Mouse (Mus musculus) embryonic facial prominence, embryonic 11.5 days (tissue): Measurements from ENCODE around the gene Shc4. TPM values are rescaled to one million over a fixed set of nuclear protein-coding genes. Genes with fewer than 3 reads are reported as not detected.

Source experiments
- ATAC-seq: fragments of 200-750 bp; cut with Nextera tagmentation; replicated peaks from 2 replicates; pipeline ENCODE4 v1.8.0; 2017; ENCODE audit warnings: low read depth; ENCODE audit not compliant: insufficient number of reproducible peaks, low FRiP score, low TSS enrichment
- DNase-seq: peaks from one replicate; pipeline ENCODE4 v3.0.0-alpha.2; 2015; ENCODE audit warnings: low spot score
- H3K27ac ChIP-seq: fragments of 300-500 bp; sonication (generic); replicated peaks from 2 replicates; pipeline ENCODE4 v1.5.1; 2014; ENCODE audit warnings: mild to moderate bottlenecking, low read depth, low read length, control low read depth
- H3K27me3 ChIP-seq: fragments of 300-500 bp; sonication (generic); 2 replicates; pipeline ENCODE4 v1.6.1; 2014; ENCODE audit warnings: mild to moderate bottlenecking, low read length, moderate library complexity, mixed read lengths; ENCODE audit not compliant: control insufficient read depth, insufficient read depth
- H3K36me3 ChIP-seq: fragments of 300-500 bp; sonication (generic); replicated peaks from 2 replicates; pipeline ENCODE4 v1.6.1; 2014; ENCODE audit warnings: low read depth, mild to moderate bottlenecking, low read length, moderate library complexity, mixed read lengths; ENCODE audit not compliant: control insufficient read depth, insufficient read depth
- H3K4me1 ChIP-seq: fragments of 300-500 bp; sonication (generic); 2 replicates; pipeline ENCODE4 v1.6.1; 2014; ENCODE audit warnings: low read length, mixed read lengths; ENCODE audit not compliant: control insufficient read depth, insufficient read depth
- H3K4me2 ChIP-seq: fragments of 300-500 bp; sonication (generic); 2 replicates; pipeline ENCODE4 v1.6.1; 2014; ENCODE audit warnings: low read depth, mild to moderate bottlenecking, control low read depth, low read length, moderate library complexity
- H3K4me3 ChIP-seq: fragments of 300-500 bp; sonication (generic); 2 replicates; pipeline ENCODE4 v1.5.1; 2014; ENCODE audit warnings: low read depth, low read length, control low read depth
- H3K9ac ChIP-seq: fragments of 300-500 bp; sonication (generic); replicated peaks from 2 replicates; pipeline ENCODE4 v1.6.1; 2014; ENCODE audit warnings: mild to moderate bottlenecking, control low read depth, low read length
- H3K9me3 ChIP-seq: fragments of 300-500 bp; sonication (generic); replicated peaks from 2 replicates; pipeline ENCODE4 v1.6.1; 2016; ENCODE audit warnings: mild to moderate bottlenecking, low read length, inconsistent platforms, mixed read lengths; ENCODE audit not compliant: control insufficient read depth
- WGBS: fragments of 180-500 bp; shearing (Covaris S2); extraction: QIAGEN DNeasy Blood & Tissue Kit; methylation state at CpG from one replicate; pipeline ENCODE4 v1.1.7; 2014; 5-methylcytosine and 5-hydroxymethylcytosine counted together
- polyA plus RNA-seq: library from polyadenylated mRNA; unstranded; fragments of >200 nt; fragmentation: Nextera tagmentation; extraction: Ambion mirVana; gene quantifications from 2 replicates; pipeline ENCODE4 v1.2.1, GENCODE M21; 2014

Shc4 gene
- polyA plus RNA-seq, 1 experiment from 2014 or later: 1.3 TPM

- H3K27me3 ChIP-seq: no peaks in the 10 kb centered on the region
- DNase-seq: peak; percentile 33
- no peaks in the 10 kb centered on the region for H3K36me3 ChIP-seq
- H3K4me2 ChIP-seq: no peak overlapping the region
- H3K27ac ChIP-seq: no peak overlapping the region
- ATAC-seq: peak; percentile 46; the same call in 1 of the 2 replicates
- no peaks in the 10 kb centered on the region for H3K4me1 ChIP-seq
- WGBS: 36% methylated on average over 12 of the region's 12 CpGs
- H3K9ac ChIP-seq: no peak overlapping the region
- no peaks in the 10 kb centered on the region for H3K9me3 ChIP-seq
- H3K4me3 ChIP-seq: no peak overlapping the region
Measured at GRCm38 (mm10) chr2:125704907-125705631, 18.9 kb downstream of the Shc4 start.

DNA sequence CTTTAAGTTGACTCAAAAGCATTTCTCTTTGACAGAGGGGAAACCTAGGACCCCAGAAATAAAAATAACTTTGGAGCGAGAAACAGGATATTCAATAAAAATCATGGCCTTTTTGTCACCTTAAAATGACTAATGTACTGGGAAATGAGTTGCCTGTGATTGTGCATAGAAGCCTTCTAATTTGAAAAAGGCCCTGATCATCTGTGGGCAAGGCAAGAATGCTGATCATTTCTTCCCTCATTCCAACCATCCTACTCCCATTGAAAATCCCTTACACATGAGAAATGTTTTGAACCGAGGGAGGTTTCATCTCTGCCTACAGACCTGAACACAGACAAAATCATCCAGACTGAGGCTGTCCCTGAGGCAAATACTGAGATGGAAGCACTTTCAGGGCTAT is 21.1 kb downstream of the Shc4 start:
- Histone ChIP-seq H3K27me3 (no peaks in the 10 kb centered on the region), H3K27ac (no peak overlapping the region), H3K4me2 (no peak overlapping the region), H3K4me1 (no peaks in the 10 kb centered on the region), H3K4me3 (no peak overlapping the region), H3K36me3 (no peaks in the 10 kb centered on the region), H3K9me3 (no peaks in the 10 kb centered on the region), H3K9ac (no peak overlapping the region)
- 95% methylated on average over 2 of the region's 2 CpGs for WGBS
- ATAC-seq: no peak
- DNase-seq: no peak

GRCm38 (mm10) chr2:125701606-125702005 is 22.3 kb downstream of the Shc4 start:
- WGBS: 81% methylated on average over 2 of the region's 2 CpGs
- H3K4me3 ChIP-seq: no peak overlapping the region
- H3K36me3 ChIP-seq: no peaks in the 10 kb centered on the region
- ATAC-seq (no peak), DNase-seq (no peak)
- H3K27ac ChIP-seq: no peak overlapping the region
- no peak overlapping the region for H3K9ac ChIP-seq
- H3K9me3 ChIP-seq: no peaks in the 10 kb centered on the region
- H3K4me2 ChIP-seq: no peak overlapping the region
- no peaks in the 10 kb centered on the region for H3K27me3 ChIP-seq
- H3K4me1 ChIP-seq: no peaks in the 10 kb centered on the region

DNA sequence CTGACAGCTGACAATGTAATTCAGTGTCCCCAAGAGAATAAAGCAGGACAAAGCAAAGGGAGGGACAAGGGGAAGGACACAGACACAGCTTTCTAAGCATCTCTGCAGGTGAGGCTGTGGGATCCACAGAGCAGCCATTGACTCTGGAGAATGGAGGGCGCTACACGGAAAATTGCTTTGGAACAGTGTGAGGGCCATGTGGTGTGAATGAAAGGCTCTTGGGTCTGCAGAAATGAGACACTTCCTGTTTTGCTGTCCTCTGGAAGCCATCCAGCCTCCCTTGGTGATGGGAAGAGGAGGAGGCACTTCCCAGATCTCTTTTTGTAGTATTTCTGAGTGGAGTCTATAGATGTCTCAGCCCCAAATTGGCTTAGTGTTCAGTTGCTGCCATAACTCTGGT is 27.7 kb downstream of the Shc4 start:
- H3K27me3 ChIP-seq: no peaks in the 10 kb centered on the region
- H3K4me3 ChIP-seq: no peak overlapping the region
- 64% methylated on average over 2 of the region's 2 CpGs for WGBS
- no peaks in the 10 kb centered on the region for H3K4me1 ChIP-seq
- no peak overlapping the region for H3K4me2 ChIP-seq
- ATAC-seq (no peak), DNase-seq (no peak)
- no peaks in the 10 kb centered on the region for H3K36me3 ChIP-seq
- H3K27ac ChIP-seq: no peak overlapping the region
- no peaks in the 10 kb centered on the region for H3K9me3 ChIP-seq
- no peak overlapping the region for H3K9ac ChIP-seq

DNA sequence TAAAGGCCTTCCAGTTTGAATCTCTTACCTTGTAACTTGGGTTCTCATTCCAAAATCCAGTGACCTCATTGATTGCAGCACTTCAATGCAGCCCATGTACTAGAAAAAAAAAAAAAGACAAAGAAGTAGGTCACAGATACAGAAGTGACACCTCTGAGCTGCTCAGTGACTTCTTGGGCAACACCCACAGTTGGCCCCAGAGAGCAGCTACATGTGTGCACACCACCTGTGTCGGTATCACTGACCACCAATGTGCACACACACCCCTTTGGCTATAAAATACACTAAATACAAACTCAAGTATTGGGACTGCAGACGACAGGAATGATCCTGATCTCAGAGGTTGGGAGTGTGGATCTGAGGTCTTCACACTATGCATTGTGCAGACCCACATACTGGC is 29.1 kb downstream of the Shc4 start:
- H3K36me3 ChIP-seq: no peaks in the 10 kb centered on the region
- H3K9me3 ChIP-seq: no peaks in the 10 kb centered on the region
- no peak overlapping the region for H3K4me2 ChIP-seq
- no peak overlapping the region for H3K4me3 ChIP-seq
- WGBS: 85% methylated on average over 2 of the region's 2 CpGs
- no peaks in the 10 kb centered on the region for H3K27me3 ChIP-seq
- H3K4me1 ChIP-seq: no peaks in the 10 kb centered on the region
- no peak for DNase-seq
- H3K9ac ChIP-seq: no peak overlapping the region
- H3K27ac ChIP-seq: no peak overlapping the region
- ATAC-seq: no peak

DNA sequence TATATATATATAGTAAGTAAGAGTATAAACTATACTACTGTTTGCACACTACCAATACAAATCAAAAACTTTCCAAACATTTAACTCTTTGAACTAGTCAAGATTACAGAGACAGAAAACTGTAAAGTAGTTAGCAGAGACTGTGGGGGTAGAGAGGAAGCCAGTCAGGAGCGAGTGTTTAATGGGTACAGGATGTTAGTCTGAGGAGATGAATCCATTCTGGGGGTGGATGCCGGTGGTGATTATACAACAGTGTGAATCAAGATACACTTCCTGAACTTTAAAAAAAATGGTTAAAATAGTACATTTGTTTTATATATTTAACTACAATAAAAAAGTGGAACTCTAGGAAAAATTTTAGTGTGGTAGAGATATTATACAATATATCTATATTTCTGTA is 31.9 kb downstream of the Shc4 start:
- H3K4me1 ChIP-seq: no peaks in the 10 kb centered on the region
- 55% methylated on average over 2 of the region's 2 CpGs for WGBS
- H3K36me3 ChIP-seq: no peaks in the 10 kb centered on the region
- no peaks in the 10 kb centered on the region for H3K9me3 ChIP-seq
- no peak overlapping the region for H3K4me2 ChIP-seq
- H3K9ac ChIP-seq: no peak overlapping the region
- H3K27ac ChIP-seq: no peak overlapping the region
- no peak for DNase-seq
- H3K4me3 ChIP-seq: no peak overlapping the region
- ATAC-seq: no peak
- H3K27me3 ChIP-seq: no peaks in the 10 kb centered on the region

- 41% methylated on average over 9 of the region's 9 CpGs for WGBS
- Histone ChIP-seq H3K27me3 (no peaks in the 10 kb centered on the region), H3K9ac (no peak overlapping the region), H3K9me3 (no peaks in the 10 kb centered on the region), H3K4me3 (no peak overlapping the region), H3K4me1 (no peaks in the 10 kb centered on the region), H3K36me3 (no peaks in the 10 kb centered on the region), H3K4me2 (no peak overlapping the region), H3K27ac (no peak overlapping the region; the same call in 1 of the 2 replicates)
- ATAC-seq (no peak), DNase-seq (peak; percentile 44)
Measured at GRCm38 (mm10) chr2:125685441-125686150, 38.4 kb downstream of the Shc4 start.
